17 mouse cellular contexts compared by ENCODE assay signal in the genomic region with DNA sequence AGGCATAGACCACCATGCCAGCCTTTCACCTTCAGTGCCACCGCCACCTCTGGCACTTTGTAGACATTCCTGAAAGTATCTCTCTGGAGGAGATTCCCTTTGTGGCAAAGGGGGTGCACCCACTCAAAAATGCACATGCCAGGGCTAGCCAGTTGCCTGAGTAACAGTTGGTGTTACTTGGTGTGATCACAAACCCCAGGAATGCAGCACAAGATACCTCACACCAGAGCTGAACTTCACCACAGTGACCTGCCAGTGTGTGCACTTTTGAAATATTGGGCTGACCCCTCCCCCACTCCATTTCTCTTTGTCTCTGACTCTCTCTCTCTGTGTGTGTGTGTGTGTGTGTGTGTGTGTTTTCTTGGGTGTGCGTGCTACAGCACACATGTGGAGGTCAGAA. TPM values are rescaled to one million over a fixed set of nuclear protein-coding genes. Genes with fewer than 3 reads are reported as not detected.
DNase-seq lines count a peak whose midpoint lies in the region; ATAC-seq and TF ChIP-seq lines count a peak whose summit lies in the region.
"Had no signal": no experiment of that assay in that cellular context is flagged by ENCODE, and none has a peak within 500 bp of the region (broad histone marks: within the 10 kb centered on the region; RNA-seq: fewer than 3 reads in every experiment).

No protein-coding gene starts in this region.

- TF ChIP-seq POLR2A in liver, adult 2 months (IDR thresholded peaks at IDR 0.05; ENCODE audit: extremely low read depth, insufficient read depth, low read length), result no peak
- TF ChIP-seq POLR2A in myocyte (IDR thresholded peaks at IDR 0.05; ENCODE audit: insufficient read length, low read depth), result no peak

- DNase-seq in heart, postnatal 10 days, result no peak
- peak; percentile 71 for DNase-seq in liver, adult 2 months (ENCODE audit: extremely low read depth, low read depth, low spot score)
- DNase-seq in liver, result no peak
- DNase-seq in Patski (ENCODE audit: low read depth, low spot score), result peak; percentile 48
- no peak for DNase-seq in MN1 (ENCODE audit: low spot score)
- DNase-seq: cerebellum, adult 2 months; forebrain, postnatal 0 days; gastrocnemius, postnatal 14 days; kidney, adult 18-20 months; lung, postnatal 36 days; midbrain, embryonic 14.5 days; right cerebral cortex, postnatal 4 days had no signal

- peaks cover 67% of the 10 kb centered on the region for H3K4me1 ChIP-seq in heart, embryonic 12.5 days (replicated peaks)
- H3K4me1 ChIP-seq in liver, adult 2 months (ENCODE audit: control insufficient read depth, insufficient read depth, low read length), result peaks cover 41% of the 10 kb centered on the region

- POLR2A ChIA-PET in Patski (lab: Charles Lee), result interaction anchor here (1.9 kb wide), 1 partner anchor 16 kb away, joined by 5 read pairs; no protein-coding TSS in a partner anchor

- H3K27ac ChIP-seq in heart, embryonic 12.5 days (ENCODE audit: poor library complexity, severe bottlenecking), result peak overlapping the region; percentile 92
- 0 out of 2 replicates have a peak overlapping the region, but pooled peaks have one; percentile 13 for H3K27ac ChIP-seq in liver, adult 2 months (replicated peaks; ENCODE audit: insufficient read depth, low read depth, low read length)
- H3K27ac ChIP-seq: left cerebral cortex, adult 2 months; neural tube, embryonic 12.5 days had no signal

- intact Hi-C loops in heart, postnatal 10 days (cut with DNase I), result no loop called here

- H3K4me3 ChIP-seq in heart, embryonic 12.5 days, result no peak overlapping the region
- H3K4me3 ChIP-seq in liver, adult 2 months (ENCODE audit: insufficient read depth, low read depth, low read length), result no peak overlapping the region
- no peak overlapping the region for H3K4me3 ChIP-seq in myocyte
- H3K4me3 ChIP-seq: left cerebral cortex, adult 2 months; neural tube, embryonic 12.5 days; stomach, embryonic 15.5 days had no signal

- in situ Hi-C loops in Patski (cut with MboI; ENCODE audit: low pct_unique_long_range_greater_than_20kb), result no loop called here

- H3ac ChIP-seq in myocyte (ENCODE audit: control insufficient read depth, insufficient read length), result no peak overlapping the region

- TF ChIP-seq CTCF in liver, adult 2 months (IDR thresholded peaks at IDR 0.05; ENCODE audit: low read depth, low read length), result no peak
- no peak for TF ChIP-seq CTCF in Patski (IDR thresholded peaks at IDR 0.05)

- no peaks in the 10 kb centered on the region for H3K27me3 ChIP-seq in heart, embryonic 12.5 days (replicated peaks)
- no peaks in the 10 kb centered on the region for H3K27me3 ChIP-seq in liver, adult 2 months (ENCODE audit: control insufficient read depth, insufficient read depth, low read length)
- no peaks in the 10 kb centered on the region for H3K27me3 ChIP-seq in Patski
- H3K27me3 ChIP-seq in myocyte (ENCODE audit: control insufficient read depth, insufficient read depth, insufficient read length), result no peaks in the 10 kb centered on the region
- H3K27me3 ChIP-seq: neural tube, embryonic 12.5 days; stomach, embryonic 15.5 days had no signal

- no peak overlapping the region for H3K9ac ChIP-seq in heart, embryonic 12.5 days
- H3K9ac ChIP-seq in liver, adult 2 months (ENCODE audit: low read depth, low read length), result no peak overlapping the region
- H3K9ac ChIP-seq: forebrain, postnatal 0 days; neural tube, embryonic 12.5 days; stomach, embryonic 15.5 days had no signal

- no peaks in the 10 kb centered on the region for H3K9me3 ChIP-seq in heart, embryonic 12.5 days (replicated peaks)
- H3K9me3 ChIP-seq: neural tube, embryonic 12.5 days; stomach, embryonic 15.5 days had no signal

- peaks cover 35% of the 10 kb centered on the region; the same call in 1 of the 2 replicates for H3K79me2 ChIP-seq in liver, adult 2 months (ENCODE audit: control insufficient read depth, insufficient read depth, low read length)
- H3K79me2 ChIP-seq in myocyte (ENCODE audit: control insufficient read depth, insufficient read depth), result peaks cover 19% of the 10 kb centered on the region

- 100% methylated on average over 2 of the region's 2 CpGs for WGBS in heart, embryonic 12.5 days
- WGBS in liver, adult 2 months, result 59% methylated on average over 2 of the region's 2 CpGs

- 0 out of 2 replicates have a peak, but pooled peaks cover 6% of the 10 kb centered on the region for H3K36me3 ChIP-seq in heart, embryonic 12.5 days
- no peaks in the 10 kb centered on the region for H3K36me3 ChIP-seq in liver, adult 2 months (ENCODE audit: control insufficient read depth, insufficient read depth, low read length)
- no peaks in the 10 kb centered on the region for H3K36me3 ChIP-seq in myocyte (ENCODE audit: control insufficient read depth, insufficient read depth)
- H3K36me3 ChIP-seq: stomach, embryonic 15.5 days had no signal

- CTCF ChIA-PET in Patski (lab: Charles Lee), result no interaction called here

- H3K4me2 ChIP-seq in heart, embryonic 12.5 days, result no peak overlapping the region
- peak overlapping the region; percentile 55 for H3K4me2 ChIP-seq in myocyte (ENCODE audit: low read depth)
- H3K4me2 ChIP-seq: neural tube, embryonic 12.5 days; stomach, embryonic 15.5 days had no signal

- no peak for ATAC-seq in heart, embryonic 12.5 days (ENCODE audit: insufficient number of reproducible peaks, low FRiP score)
- peak; percentile 68 for ATAC-seq in Patski
- ATAC-seq: forebrain, postnatal 0 days had no signal

TF ChIP-seq in myocyte, 11 proteins besides CTCF, POLR2A, EP300 and RAD21:
- TF ChIP-seq POLR2AphosphoS2 (IDR thresholded peaks at IDR 0.05; ENCODE audit: insufficient read length, low read depth) (no peak), TCF12 (IDR thresholded peaks at IDR 0.05; ENCODE audit: insufficient read depth, poor library complexity, severe bottlenecking) (peak; percentile 13), MYOD1 (IDR thresholded peaks at IDR 0.05; ENCODE audit: control insufficient read depth in 1 of 3, insufficient read length in 2 of 3, low read depth in 2 of 3) (peak in 2 of 3 experiments; percentile 65 to 83), REST (IDR thresholded peaks at IDR 0.05; ENCODE audit: insufficient read depth, insufficient read length) (no peak), SRF (IDR thresholded peaks at IDR 0.05; ENCODE audit: control insufficient read depth, insufficient read length, low read depth) (peak; percentile 14), USF1 (IDR thresholded peaks at IDR 0.05; ENCODE audit: low read depth) (no peak), CEBPB (IDR thresholded peaks at IDR 0.05; ENCODE audit: insufficient read depth, poor library complexity, severe bottlenecking) (no peak), MYOG (IDR thresholded peaks at IDR 0.05; ENCODE audit: control insufficient read depth in 1 of 3, insufficient read depth in 1 of 3, insufficient read length in 2 of 3, low read depth in 2 of 3) (peak; percentile 24 to 86 (median 59))
TF ChIP-seq in myocyte: peak in this region for 4.

RNA-seq across cellular contexts. Expression of a gene that starts 25.2 kb away (rescaled TPM):
- 5.8 and 7.2 TPM in 2 replicates for polyA plus RNA-seq in heart, embryonic 12.5 days (2016; fragmentation: Nextera tagmentation; extraction: Ambion mirVana)
- total RNA-seq in heart, postnatal 10 days (2021), result 10 to 100 TPM; 16.8 to 19.0 TPM
- total RNA-seq in liver, adult 2 months (2014; rRNA removed), result 3.0 and 5.0 TPM in 2 replicates
- polyA plus RNA-seq in liver, adult 2 months (2012; rRNA removed), result 7.2 and 7.6 TPM in 2 replicates
- polyA plus RNA-seq in Patski (2021), result 29.3 TPM
- 10.4 TPM for polyA plus RNA-seq in myocyte (2012; fragmentation: generic; extraction: Trizol)

RNA-seq across cellular contexts. Expression of a gene that starts 37.3 kb away (rescaled TPM):
- polyA plus RNA-seq in heart, embryonic 12.5 days (2016; fragmentation: Nextera tagmentation; extraction: Ambion mirVana), result 7.3 and 9.9 TPM in 2 replicates
- total RNA-seq in heart, postnatal 10 days (2021), result 1 to 10 TPM; 6.4 to 8.1 TPM
- 3.6 and 6.9 TPM in 2 replicates for total RNA-seq in liver, adult 2 months (2014; rRNA removed)
- 23.3 and 24.9 TPM in 2 replicates for polyA plus RNA-seq in liver, adult 2 months (2012; rRNA removed)
- polyA plus RNA-seq in Patski (2021) (30.6 TPM), myocyte (2012; fragmentation: generic; extraction: Trizol) (9.8 TPM)

Comparison
In these comparisons a context has a peak if more than half of its experiments do, and no peak if none do; other contexts are left out.
1. DNase-seq: peak in liver, adult 2 months (single experiment) and Patski (single experiment); none in heart, postnatal 10 days (0 of 2), liver (single experiment) and MN1 (single experiment).